Mouse (Mus musculus): ENCODE results near the gene Btbd9.

The Btbd9 gene

GRCm38 (mm10) chr17:30392031-30392430, 184.3 kb downstream of the Btbd9 start:
- no peak for DNase-seq (ENCODE audit: extremely low read depth, low read depth)

GRCm38 (mm10) chr17:30391220-30391619, 185.1 kb downstream of the Btbd9 start:
- no peak for DNase-seq (ENCODE audit: extremely low read depth, low read depth)

DNA sequence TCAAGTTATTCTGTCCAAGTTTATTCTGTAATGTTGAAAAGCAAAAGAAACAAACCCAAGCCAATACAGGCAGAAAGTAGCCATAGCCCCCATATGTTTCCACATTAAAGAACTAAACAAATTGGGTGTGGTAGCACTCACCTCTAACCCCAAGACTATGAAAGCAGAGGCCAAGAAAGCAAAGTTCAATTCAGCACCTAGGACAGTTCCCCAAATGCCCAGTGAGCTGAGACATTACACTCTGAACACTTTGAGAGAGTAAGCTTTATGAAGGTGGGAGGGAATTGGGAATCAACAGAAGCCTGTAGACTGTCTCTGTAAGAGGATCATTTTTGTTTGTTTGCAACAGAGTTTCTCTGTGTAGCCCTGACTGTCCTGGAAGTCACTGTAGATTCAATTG, 186.6 kb downstream of the Btbd9 start:
- DNase-seq (ENCODE audit: extremely low read depth, low read depth), result peak; percentile 6

DNA sequence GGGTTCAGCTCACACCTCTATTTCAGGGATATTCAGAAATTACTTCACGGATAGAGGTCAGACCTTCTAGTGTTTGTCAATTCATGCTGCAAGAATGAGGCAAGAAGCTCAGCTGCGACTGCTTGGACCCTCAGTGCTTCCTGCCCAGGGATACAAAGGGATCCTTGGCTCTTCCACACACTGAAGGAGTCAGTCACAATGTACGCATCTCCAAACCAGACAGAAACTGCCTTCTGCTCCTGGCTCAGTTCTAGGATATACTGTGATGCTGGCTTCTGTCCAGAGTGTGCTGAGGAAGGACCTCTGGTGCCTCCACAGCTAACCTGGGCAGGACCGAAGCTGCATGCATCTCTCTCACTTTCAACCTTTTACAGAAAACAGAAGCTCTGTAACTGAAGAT, 187.5 kb downstream of the Btbd9 start:
- no peak for DNase-seq (ENCODE audit: extremely low read depth, low read depth)

DNA sequence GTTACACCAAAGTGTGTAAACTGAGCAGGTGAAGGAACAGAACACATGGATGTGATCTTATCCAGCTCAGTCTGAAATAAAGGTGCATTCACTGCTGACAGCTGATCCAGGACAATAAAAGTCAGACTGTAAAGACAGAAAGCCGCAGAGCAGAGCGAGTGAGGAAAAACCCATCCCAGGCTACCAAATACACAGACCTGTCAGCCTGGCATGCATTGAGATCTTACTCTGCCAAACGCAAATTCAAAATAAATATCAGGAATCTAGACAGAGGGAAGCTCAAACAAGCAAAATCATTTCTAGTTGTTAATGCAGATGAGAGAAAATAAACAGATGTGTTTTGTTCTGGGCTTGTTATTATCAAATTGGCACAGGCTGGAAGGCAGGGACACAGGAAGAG, 187.9 kb downstream of the Btbd9 start:
- DNase-seq (ENCODE audit: extremely low read depth, low read depth), result no peak

- DNase-seq (ENCODE audit: extremely low read depth, low read depth), result no peak
Measured at GRCm38 (mm10) chr17:30386241-30386640, 190.0 kb downstream of the Btbd9 start.

GRCm38 (mm10) chr17:30383649-30384048, 192.6 kb downstream of the Btbd9 start:
- no peak for DNase-seq (ENCODE audit: extremely low read depth, low read depth)

DNA sequence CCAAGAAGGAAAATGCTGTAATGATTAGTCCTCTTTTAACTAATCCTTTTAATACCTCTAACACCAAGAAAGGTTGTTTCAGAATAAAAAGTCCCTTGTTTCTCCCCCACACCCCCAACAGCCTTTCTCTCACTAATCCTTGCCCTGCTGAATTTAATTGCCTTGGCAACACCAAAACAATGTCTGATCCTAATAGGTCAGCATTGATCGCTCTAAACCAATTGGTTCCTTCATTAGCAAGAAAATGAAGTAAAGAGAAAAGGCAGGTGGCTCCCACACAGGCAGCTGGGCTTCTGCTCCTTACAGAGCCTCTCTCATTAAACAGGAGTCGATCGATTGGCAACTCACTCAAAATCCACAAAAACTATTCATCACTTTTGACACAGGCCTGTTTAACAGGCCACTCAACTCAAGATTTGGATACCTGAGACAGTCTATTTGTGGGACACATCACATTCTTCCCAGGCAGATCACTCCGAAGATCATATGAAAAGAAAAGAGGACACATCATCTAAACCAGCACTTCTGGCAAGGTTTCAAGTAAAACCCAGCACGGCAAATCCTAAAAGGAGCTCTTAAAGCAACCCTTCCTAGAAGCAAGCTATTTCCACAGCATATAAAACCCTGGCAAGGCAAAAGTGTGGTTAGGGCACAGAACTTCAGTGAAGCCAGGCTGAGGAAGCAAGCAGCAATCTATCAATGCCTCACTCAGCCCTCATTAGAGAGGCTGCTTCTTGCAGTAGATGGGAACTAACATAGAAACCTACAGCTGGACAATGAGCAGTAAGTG, 197.9 kb downstream of the Btbd9 start:
- DNase-seq (ENCODE audit: extremely low read depth, low read depth), result no peak

DNA sequence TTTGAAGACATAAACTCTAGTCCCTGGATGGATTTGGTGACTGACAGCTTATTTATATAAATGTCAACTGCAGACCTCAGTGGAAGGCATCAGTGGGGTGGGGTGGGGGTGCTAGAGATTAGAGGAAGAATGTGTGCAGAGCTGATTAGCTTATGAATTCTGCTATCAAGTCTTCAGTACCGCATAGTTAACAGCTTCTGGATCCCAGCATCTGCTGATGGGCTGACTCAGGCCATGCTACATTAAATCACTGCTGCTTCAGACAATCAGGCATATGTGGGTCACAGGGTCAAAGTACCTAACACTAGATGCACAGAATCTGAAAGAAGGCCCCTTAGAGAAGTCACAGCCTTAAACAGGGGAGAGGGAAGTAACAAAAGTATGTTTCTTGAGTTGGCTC, 198.5 kb downstream of the Btbd9 start:
- no peak for DNase-seq (ENCODE audit: extremely low read depth, low read depth)

DNA sequence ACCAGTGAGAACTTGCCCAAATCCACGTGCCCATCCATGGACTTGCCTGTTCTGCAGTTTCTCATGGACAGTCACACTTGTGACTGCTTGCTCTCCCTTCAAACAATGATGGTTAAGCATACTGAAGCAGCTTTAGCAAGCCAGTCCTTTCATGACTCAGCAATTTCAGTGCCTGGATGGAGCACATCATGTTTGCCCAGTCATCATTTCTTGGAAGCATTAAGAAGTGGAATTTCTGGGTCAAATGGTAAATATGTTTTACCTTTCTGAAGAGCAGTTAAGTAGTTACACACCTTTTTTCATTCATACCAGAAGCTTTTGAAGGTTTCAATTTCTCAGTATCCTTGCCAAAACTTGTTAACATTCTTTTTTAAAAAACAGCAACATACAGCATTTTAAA, 201.2 kb downstream of the Btbd9 start:
- DNase-seq (ENCODE audit: extremely low read depth, low read depth), result no peak

GRCm38 (mm10) chr17:30368559-30368958, 207.7 kb downstream of the Btbd9 start:
- DNase-seq (ENCODE audit: extremely low read depth, low read depth), result no peak

DNA sequence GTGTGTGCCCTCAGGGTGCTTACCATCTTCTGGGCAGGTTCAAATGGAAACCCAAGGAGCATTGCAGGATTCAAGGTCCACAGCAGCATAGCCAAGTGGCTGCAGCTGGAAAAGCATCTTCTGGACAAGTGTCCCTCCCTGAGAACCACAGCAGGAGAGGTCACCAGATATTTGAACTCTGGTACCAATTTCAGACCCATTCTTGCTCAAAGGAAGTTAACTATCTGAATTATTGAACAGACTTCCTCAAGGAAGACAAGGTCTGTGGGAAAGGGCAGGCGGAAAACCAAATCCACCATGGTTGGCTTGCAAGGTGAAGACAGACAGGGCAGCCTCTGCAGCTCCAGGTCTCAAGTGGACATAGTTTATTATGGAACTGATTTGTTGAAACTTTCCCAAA, 211.6 kb downstream of the Btbd9 start:
- no peak for DNase-seq (ENCODE audit: extremely low read depth, low read depth)

DNA sequence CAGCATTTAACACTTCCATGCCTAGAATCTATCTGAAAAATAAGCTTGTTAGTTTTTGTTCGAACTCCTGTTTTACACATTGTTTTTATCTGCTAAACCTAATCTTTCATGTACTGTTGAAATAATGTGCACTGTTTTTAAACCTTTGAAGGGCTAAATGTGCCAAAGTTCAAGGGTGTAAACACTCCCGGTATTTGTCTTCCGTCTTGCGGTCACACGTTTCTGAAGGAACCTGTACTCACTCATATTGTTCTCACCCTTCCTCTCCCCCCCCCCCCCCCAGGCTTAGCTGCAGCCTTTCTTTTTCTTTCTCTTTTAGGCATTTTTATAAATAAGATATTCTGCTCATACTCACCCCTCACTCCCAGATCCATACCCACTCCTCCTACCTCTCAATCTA, 212.9 kb downstream of the Btbd9 start:
- DNase-seq (ENCODE audit: extremely low read depth, low read depth), result no peak

DNA sequence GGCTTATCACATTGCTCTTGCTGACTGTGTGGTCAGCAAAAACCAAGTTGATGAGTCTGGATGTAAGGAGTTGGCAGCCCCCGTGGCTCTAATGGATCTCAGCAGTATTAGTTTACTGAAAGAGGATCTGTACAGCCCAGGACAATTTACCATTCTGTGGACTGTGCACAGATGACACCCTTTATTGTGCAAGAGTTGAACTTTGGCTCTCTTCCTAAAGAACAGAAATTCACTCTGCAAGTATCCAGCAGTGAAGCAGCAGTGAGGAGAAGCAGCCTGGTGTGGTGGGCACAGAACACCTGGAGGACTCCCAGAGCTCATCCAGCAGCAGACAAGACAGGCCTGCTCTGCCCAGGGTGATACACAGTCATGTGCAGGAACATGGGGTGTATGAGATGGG, 215.6 kb downstream of the Btbd9 start:
- no peak for DNase-seq (ENCODE audit: extremely low read depth, low read depth)

DNA sequence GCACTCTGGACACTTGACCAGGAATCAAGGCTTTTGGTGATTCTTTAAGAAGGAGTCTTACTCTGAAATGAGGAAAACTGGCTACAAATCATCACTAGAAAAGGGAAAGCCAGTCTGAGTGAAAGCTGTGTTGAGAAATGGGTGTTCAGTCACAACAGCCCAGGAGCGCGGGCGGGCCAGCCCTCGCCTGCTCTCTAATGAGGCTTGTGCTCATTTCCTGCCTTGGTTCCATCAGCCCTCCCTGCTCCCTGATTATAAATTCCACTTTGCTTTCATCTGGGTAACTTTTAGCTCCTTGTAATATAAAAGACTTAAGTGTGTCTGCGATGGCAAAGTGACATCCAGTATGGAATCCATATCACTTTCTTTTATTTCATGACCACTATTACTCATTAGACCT, 216.9 kb downstream of the Btbd9 start:
- no peak for DNase-seq (ENCODE audit: extremely low read depth, low read depth)

- DNase-seq (ENCODE audit: extremely low read depth, low read depth), result no peak
Measured at GRCm38 (mm10) chr17:30355431-30355830, 220.9 kb downstream of the Btbd9 start.

DNA sequence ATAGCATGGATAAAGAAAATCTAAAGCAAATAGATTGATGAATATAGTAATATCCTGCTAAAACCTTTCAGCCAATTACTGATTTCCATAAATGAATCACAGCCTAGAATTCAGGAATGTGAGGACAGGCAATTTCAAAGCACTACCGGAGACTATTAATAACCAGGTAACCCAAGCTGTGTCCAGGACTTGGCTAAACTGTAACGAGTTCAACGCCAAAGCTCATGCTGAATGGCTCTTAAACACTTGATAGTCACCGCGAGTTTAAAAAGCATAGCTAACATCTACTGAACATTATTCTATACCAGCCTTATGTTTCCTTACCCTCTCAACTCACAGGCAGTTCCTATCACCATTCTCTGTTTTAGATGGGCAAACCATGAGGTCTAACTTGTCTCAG, 221.9 kb downstream of the Btbd9 start:
- no peak for DNase-seq (ENCODE audit: extremely low read depth, low read depth)

GRCm38 (mm10) chr17:30348031-30348430, 228.3 kb downstream of the Btbd9 start:
- no peak for DNase-seq (ENCODE audit: extremely low read depth, low read depth)

DNA sequence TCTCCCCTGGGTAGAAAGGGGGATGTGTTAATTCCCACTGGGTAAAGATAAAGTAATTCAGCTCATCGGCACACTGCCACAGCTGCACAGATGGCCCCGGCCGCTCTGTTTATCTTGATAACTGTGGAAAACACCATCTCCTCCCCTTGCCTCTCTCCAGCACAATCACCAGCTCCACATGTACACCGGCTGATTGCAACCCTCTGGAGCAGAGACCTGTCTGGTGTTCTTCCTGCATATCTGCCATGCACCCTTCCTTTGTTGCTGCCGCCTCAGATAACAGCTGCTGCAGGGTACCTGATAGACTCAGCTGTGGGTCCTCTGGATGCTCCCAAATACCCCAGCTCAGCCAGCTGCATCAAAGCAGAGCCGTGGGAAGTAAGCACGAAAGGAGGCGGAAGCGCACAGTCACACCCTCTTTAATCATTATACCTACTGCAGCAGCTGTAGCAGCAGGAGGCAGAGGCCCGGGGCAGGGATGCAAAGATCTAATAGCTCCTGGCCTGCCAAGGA, 229.1 kb downstream of the Btbd9 start:
- DNase-seq (ENCODE audit: extremely low read depth, low read depth), result peak; percentile 97

- DNase-seq (ENCODE audit: extremely low read depth, low read depth), result no peak
Measured at GRCm38 (mm10) chr17:30345008-30345407, 231.3 kb downstream of the Btbd9 start.

DNA sequence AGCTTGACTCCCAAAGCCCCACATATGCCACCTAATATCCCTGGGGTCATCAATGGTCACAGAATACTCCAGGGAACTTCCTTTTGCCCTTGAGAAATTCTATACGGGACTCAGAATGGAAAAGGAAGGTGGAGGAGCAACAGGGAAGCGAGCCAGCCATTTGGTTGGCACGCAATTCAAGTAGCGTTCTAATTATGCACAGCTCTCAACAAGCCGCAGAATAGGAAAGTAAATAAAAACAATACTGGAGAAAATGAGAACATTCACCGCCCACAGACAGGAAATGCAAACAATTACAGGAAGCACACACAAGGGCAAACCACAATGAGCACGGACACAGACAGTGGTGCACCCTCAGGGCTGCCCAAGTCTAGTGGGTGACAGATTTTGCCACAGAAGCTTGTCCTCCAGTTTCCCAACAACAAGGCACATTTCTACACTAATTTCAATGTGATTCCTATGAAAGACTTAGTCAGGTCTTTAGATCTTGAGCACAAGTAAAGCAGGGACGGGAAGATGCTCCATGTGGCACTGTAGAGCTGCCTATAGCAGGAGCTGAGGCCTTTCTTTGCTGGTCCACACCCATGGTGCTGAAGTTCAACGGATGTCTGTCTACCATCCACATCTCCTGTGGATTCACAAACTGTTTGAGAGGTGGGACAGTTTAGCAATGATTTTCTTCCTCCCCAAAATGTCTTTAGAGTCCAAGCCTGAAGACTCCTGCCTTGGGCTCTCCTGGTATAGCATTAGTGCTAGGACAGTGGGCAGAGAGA, 232.4 kb downstream of the Btbd9 start:
- DNase-seq (ENCODE audit: extremely low read depth, low read depth), result no peak

- no peak for DNase-seq (ENCODE audit: extremely low read depth, low read depth)
Measured at GRCm38 (mm10) chr17:30341556-30341955, 234.7 kb downstream of the Btbd9 start.

Measured in MEL-GATA-1-ER (cell line).